Mouse (Mus musculus) heart, postnatal 0 days (tissue): ENCODE data around the gene Shh. TPM values are rescaled to one million over a fixed set of nuclear protein-coding genes. Genes with fewer than 3 reads are reported as not detected.

Experiments used
- ATAC-seq: fragments of 200-750 bp; cut with Nextera tagmentation; 2 replicates; pipeline ENCODE4 v1.8.0; 2017; ENCODE audit warnings: low read depth, moderate number of reproducible peaks, moderate library complexity; ENCODE audit not compliant: insufficient read depth
- DNase-seq: peaks from one replicate; pipeline ENCODE4 v3.0.0-alpha.2; 2016; ENCODE audit warnings: low spot score
- H3K27ac ChIP-seq: fragments of 300-500 bp; sonication (generic); 2 replicates; pipeline ENCODE4 v1.5.1; 2014; ENCODE audit warnings: low read depth, mild to moderate bottlenecking
- H3K27me3 ChIP-seq: fragments of 300-500 bp; sonication (generic); 2 replicates; pipeline ENCODE4 v1.6.1; 2014; ENCODE audit warnings: low read length, mixed read lengths; ENCODE audit not compliant: control insufficient read depth, insufficient read depth
- H3K36me3 ChIP-seq: fragments of 300-500 bp; sonication (generic); replicated peaks from 2 replicates; pipeline ENCODE4 v1.6.1; 2014; ENCODE audit warnings: low read length, mixed read lengths; ENCODE audit not compliant: control insufficient read depth, insufficient read depth
- H3K4me1 ChIP-seq: fragments of 300-500 bp; sonication (generic); 2 replicates; pipeline ENCODE4 v1.6.1; 2014; ENCODE audit warnings: antibody characterized with exemption; ENCODE audit not compliant: control insufficient read depth, insufficient read depth
- H3K4me2 ChIP-seq: fragments of 300-500 bp; sonication (generic); 2 replicates; pipeline ENCODE4 v1.6.1; 2014; ENCODE audit warnings: low read depth, mild to moderate bottlenecking, low read length, moderate library complexity
- H3K4me3 ChIP-seq: fragments of 300-500 bp; sonication (generic); 2 replicates; pipeline ENCODE4 v1.5.1; 2014; ENCODE audit warnings: low read depth, low read length
- H3K9ac ChIP-seq: fragments of 300-500 bp; sonication (generic); replicated peaks from 2 replicates; pipeline ENCODE4 v1.6.1; 2014; ENCODE audit warnings: low read depth, low read length, mixed read lengths
- H3K9me3 ChIP-seq: fragments of 300-500 bp; sonication (generic); replicated peaks from 2 replicates; pipeline ENCODE4 v1.6.1; 2016; ENCODE audit warnings: low read length; ENCODE audit not compliant: control insufficient read depth
- CTCF ChIP-seq: IDR thresholded peaks from 2 replicates; pipeline ENCODE4 v1.5.1; 2016; ENCODE audit warnings: antibody characterized with exemption, control low read depth, low read depth
- EP300 ChIP-seq: IDR thresholded peaks from 2 replicates; pipeline ENCODE4 v1.6.1; 2016; ENCODE audit warnings: antibody characterized with exemption, low read depth
- WGBS: fragments of 180-500 bp; shearing (Covaris S2); extraction: QIAGEN DNeasy Blood & Tissue Kit; methylation state at CpG from one replicate; pipeline ENCODE4 v1.1.7; 2014; 5-methylcytosine and 5-hydroxymethylcytosine counted together
- polyA plus RNA-seq: library from polyadenylated mRNA; unstranded; fragments of >200 nt; fragmentation: Nextera tagmentation; extraction: Ambion mirVana; gene quantifications from 2 replicates; pipeline ENCODE4 v1.2.1, GENCODE M21; 2015
- total RNA-seq: library from RNA; depleted of rRNA; stranded (reverse); fragments of >200 nt; gene quantifications from 2 replicates; pipeline ENCODE4 v1.2.3, GENCODE M21; 2014; ENCODE audit warnings: low replicate concordance; rRNA removed

The Shh gene
- total RNA-seq, result 0.38 TPM in 1 of 2 replicates, not detected in the other
- polyA plus RNA-seq, result not detected in 2 replicates

DNA sequence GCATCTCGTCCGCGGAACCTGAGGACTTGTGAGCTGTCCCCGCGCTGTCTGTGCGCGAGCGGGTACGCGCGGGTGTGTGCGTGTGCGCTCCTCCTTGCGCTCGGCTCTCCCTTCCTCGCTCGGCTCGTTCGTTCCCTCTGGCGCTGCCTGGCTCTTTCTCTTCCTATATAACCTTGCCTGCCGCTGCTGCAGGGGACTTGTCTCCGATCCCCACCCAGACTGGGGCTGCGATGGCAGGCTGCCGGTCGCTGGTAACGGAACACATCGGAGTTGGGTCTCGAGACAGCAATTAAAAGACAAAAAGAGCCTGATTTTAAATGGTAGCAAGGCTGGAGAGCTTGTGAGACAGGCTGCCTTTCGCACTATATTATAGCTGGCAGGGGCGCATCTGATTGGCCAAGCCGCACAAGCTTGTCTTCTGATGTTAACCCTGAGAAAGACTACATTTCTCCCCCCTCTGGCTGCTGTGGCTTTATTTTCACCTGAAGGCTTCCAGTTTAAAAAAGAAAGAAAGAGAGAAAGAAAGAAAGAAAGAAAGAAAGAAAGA lies at the start of gene Shh:
Shh (minus strand) TSS at position 497 of the 547 bp plus-strand sequence.
- Histone ChIP-seq H3K27ac (no peak within 1 kb of the TSS), H3K4me3 (peak within 1 kb of the TSS; percentile 27), H3K9ac (no peak within 1 kb of the TSS), H3K36me3 (no peaks in the 10 kb centered on the region), H3K9me3 (no peaks in the 10 kb centered on the region), H3K4me1 (no peaks in the 10 kb centered on the region), H3K27me3 (peaks cover 90% of the 10 kb centered on the region), H3K4me2 (peak within 1 kb of the TSS; percentile 38)
- TF ChIP-seq CTCF, result no peak
- TF ChIP-seq EP300, result no peak
- DNase-seq, result no peak
- 2% methylated on average over 31 of the region's 31 CpGs for WGBS
- no peak for ATAC-seq

DNA sequence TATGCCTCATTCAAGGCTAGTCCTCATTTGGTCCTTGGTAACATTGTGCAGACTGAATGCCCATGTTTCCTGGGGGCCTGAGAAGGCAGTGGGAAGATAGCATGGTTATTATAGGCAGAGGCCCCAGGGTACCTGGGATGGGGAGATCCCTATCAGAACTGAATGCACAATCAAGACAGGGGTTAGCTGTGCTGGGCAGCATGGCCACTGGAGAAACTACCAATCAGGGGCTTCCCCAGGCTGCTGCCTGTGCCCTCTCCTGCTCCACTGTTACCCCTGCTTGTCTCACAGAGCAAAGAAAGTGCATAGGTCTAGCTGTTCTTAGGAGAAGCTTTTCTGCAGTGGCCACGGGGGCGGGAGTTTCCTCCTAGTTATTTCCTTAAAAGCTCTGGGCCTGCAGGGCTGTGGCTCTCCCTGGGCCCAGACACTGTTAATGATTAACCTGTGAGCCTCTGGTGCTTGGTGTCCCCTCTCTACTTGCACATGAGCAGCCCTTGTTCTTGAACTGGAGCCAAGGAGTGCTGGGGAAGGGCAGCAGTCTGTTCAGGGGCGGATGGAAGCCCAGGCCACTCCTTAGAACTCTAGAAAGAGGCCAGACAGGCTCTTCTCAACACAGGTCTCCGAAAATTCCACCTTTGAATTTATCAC lies 33.9 kb upstream of the Shh start:
- WGBS, result 55% methylated on average over 4 of the region's 4 CpGs
- no peak for DNase-seq
- Histone ChIP-seq H3K27me3 (no peaks in the 10 kb centered on the region), H3K4me2 (no peak overlapping the region), H3K4me3 (no peak overlapping the region), H3K9ac (no peak overlapping the region), H3K36me3 (no peaks in the 10 kb centered on the region), H3K4me1 (no peaks in the 10 kb centered on the region), H3K9me3 (no peaks in the 10 kb centered on the region), H3K27ac (no peak overlapping the region)
- TF ChIP-seq EP300, result no peak
- no peak for TF ChIP-seq CTCF
- ATAC-seq, result no peak

DNA sequence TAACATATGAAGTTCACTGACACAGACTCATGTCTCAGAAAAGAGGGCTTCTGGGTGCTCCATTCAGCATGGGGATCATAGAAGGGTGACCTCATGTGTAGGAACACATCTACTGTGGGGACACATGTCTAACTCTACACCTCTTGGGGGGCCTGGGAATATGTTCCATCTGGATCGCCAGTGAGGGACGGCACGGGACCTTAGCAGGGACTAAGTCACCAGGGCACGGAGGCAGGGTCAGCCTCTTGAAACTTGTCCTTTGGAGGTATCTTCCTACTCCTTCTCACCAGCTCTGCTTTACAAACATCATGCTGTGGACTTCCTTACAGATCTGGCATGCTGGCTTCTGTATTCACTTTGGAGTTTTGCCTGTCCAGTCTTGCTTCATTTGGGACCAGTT lies 31.8 kb upstream of the Shh start:
- WGBS, result 83% methylated on average over 4 of the region's 4 CpGs
- Histone ChIP-seq H3K9ac (no peak overlapping the region), H3K27ac (no peak overlapping the region), H3K9me3 (no peaks in the 10 kb centered on the region), H3K36me3 (no peaks in the 10 kb centered on the region), H3K4me3 (no peak overlapping the region), H3K4me2 (no peak overlapping the region), H3K27me3 (no peaks in the 10 kb centered on the region), H3K4me1 (no peaks in the 10 kb centered on the region)
- no peak for TF ChIP-seq CTCF
- no peak for TF ChIP-seq EP300
- no peak for DNase-seq
- ATAC-seq, result no peak

DNA sequence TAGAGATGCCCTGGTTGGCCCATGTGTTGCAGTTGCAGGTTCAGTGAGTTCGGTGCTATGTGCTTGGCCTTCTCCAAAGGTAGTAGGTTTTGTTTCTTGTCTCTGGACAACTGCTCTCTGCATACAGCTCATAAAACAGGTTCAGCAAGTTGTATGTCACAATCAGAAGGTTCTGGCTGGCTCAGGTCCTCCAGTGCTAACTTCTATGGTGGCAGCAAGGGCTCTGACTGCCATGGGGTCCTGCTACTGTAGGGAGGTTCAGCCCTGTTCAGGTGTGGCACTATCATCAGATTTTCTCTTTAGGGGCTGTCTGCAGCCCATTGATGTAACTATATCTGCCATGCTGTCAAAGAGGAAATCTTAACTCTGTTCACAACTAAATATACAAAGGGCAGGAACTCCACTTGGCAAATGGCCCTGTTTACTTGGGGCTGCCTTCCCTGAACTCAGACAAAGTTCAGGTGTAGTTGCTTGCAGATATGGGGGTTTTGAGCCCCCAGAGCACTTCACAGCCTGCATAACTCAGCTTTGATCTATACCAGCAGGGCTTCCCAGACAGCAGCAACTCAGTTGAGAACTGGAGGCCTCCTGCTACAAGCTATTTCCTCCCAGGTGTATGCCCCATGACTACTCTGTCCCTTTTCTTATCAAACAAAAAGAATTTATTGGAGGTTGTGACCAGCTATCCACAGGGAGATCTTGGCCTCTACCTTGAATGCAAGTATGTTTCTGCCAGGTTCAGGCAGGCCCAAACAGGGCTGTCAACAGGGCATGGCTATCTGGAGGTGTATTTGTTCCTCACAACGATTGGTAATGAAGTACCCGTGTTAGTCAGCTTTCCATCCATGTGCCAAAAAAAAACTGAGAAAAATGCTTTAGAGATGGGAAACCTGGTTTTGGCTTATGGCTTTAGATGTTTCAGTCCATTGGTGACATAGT lies 28.9 kb upstream of the Shh start:
- ATAC-seq, result no peak
- no peak overlapping the region for H3K27ac ChIP-seq

DNA sequence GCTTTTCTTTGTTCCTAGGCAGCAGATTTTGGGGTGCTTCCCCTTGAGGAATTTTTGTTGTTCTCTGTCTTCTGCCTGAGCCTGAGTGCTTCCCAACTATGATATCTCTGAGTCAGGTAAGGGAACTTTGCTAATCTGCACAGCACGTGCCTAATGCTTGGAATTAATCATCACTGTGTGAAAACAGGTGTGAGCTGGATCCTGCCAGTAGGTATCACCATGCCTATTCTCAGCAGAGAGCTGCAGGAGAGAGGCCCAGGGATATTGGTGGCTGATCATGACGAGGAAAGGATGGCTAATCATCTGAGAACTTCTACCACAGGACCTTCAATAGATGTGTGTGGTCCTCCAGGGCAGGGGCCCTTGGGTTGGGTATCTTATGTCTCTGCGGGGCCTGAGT lies 26.5 kb upstream of the Shh start:
- DNase-seq (no peak), ATAC-seq (no peak)
- Histone ChIP-seq H3K9ac (no peak overlapping the region), H3K27ac (no peak overlapping the region), H3K36me3 (no peaks in the 10 kb centered on the region), H3K9me3 (no peaks in the 10 kb centered on the region), H3K4me1 (no peaks in the 10 kb centered on the region), H3K27me3 (no peaks in the 10 kb centered on the region), H3K4me3 (no peak overlapping the region), H3K4me2 (no peak overlapping the region)
- no peak for TF ChIP-seq EP300
- no peak for TF ChIP-seq CTCF
- WGBS, result 66% methylated on average over 3 of the region's 3 CpGs

More for the DNA sequence above, 28.9 kb upstream of the Shh start:
- no peaks in the 10 kb centered on the region for H3K9me3 ChIP-seq
- no peaks in the 10 kb centered on the region for H3K36me3 ChIP-seq
- TF ChIP-seq CTCF (no peak), EP300 (no peak)
- H3K9ac ChIP-seq, result no peak overlapping the region
- no peak overlapping the region for H3K4me3 ChIP-seq
- 81% methylated on average over 3 of the region's 3 CpGs for WGBS
- no peaks in the 10 kb centered on the region for H3K4me1 ChIP-seq
- H3K27me3 ChIP-seq, result no peaks in the 10 kb centered on the region
- no peak overlapping the region for H3K4me2 ChIP-seq
- DNase-seq, result no peak
